ENCODE assay signal across 18 mouse cellular contexts in the genomic region with DNA sequence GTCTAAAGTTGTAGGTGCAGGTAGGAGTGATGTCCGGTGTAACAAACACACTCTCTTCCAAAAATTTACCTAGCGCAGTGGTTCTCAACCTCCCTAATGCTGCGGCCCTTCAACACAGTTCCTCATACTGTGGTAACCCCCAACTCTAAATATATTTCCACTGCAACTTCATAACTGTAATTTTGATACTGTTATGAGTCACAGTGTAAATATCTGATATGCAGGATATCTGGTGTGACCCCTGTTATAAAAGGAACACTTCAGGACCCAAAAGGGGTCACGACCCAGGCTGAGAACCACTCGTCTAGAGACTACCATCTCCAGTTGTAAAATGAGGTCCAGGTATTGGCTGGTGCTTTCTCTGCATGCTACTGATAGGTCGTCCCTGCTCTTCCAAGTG. TPM values are rescaled to one million over a fixed set of nuclear protein-coding genes. Genes with fewer than 3 reads are reported as not detected.
"Had no signal": no experiment of that assay in that cellular context is flagged by ENCODE, and none has a peak within 500 bp of the region (broad histone marks: within the 10 kb centered on the region; RNA-seq: fewer than 3 reads in every experiment).

No protein-coding gene starts in this region.

- H3K4me2 ChIP-seq: intestine, embryonic 15.5 days; limb, embryonic 12.5 days; midbrain, embryonic 12.5 days; neural tube, embryonic 15.5 days; stomach, embryonic 15.5 days had no signal

- DNase-seq: kidney, adult 8-10 months; layer of hippocampus, adult 9-11 months; layer of hippocampus, postnatal 36 days; lung, adult 2 months; right cerebral cortex, adult 18-20 months had no signal

- ATAC-seq: intestine, embryonic 15.5 days had no signal

- H3K27me3 ChIP-seq: intestine, embryonic 15.5 days; limb, embryonic 12.5 days; midbrain, embryonic 12.5 days; neural tube, embryonic 15.5 days; stomach, embryonic 15.5 days had no signal

- H3K27ac ChIP-seq: intestine, embryonic 15.5 days; limb, embryonic 12.5 days; midbrain, embryonic 12.5 days; neural tube, embryonic 15.5 days had no signal

- H3K4me3 ChIP-seq: intestine, embryonic 15.5 days; limb, embryonic 12.5 days; midbrain, embryonic 12.5 days; neural tube, embryonic 15.5 days; stomach, embryonic 15.5 days had no signal

- H3K36me3 ChIP-seq: intestine, embryonic 15.5 days; stomach, embryonic 15.5 days had no signal

- H3K9me3 ChIP-seq: intestine, embryonic 15.5 days; midbrain, embryonic 12.5 days; neural tube, embryonic 15.5 days; stomach, embryonic 15.5 days had no signal

- H3K4me1 ChIP-seq: intestine, embryonic 15.5 days; stomach, embryonic 15.5 days had no signal

- H3K9ac ChIP-seq: intestine, embryonic 15.5 days; limb, embryonic 12.5 days; midbrain, embryonic 12.5 days; neural tube, embryonic 15.5 days; stomach, embryonic 15.5 days had no signal

RNA-seq across cellular contexts. Expression of gene Hpd, which starts 57.4 kb away (rescaled TPM):
- total RNA-seq: layer of hippocampus, adult 18-20 months; layer of hippocampus, postnatal 36 days; left cerebral cortex, adult 8-10 months; left cerebral cortex, postnatal 25 days; megakaryocyte-erythroid progenitor cell, adult 5-6 weeks; midbrain, postnatal 0 days had no signal
- polyA plus RNA-seq: limb, embryonic 12.5 days; lung, postnatal 0 days; midbrain, embryonic 12.5 days; midbrain, postnatal 0 days; neural tube, embryonic 11.5 days; neural tube, embryonic 15.5 days; thymus, postnatal 0 days had no signal
